Mouse (Mus musculus): Measurements from ENCODE around the gene Pcbp4. TPM values are rescaled to one million over a fixed set of nuclear protein-coding genes. Genes with fewer than 3 reads are reported as not detected.

Pcbp4 gene
- polyA plus RNA-seq, 1 experiment from 2014 or later: 166 TPM

DNA sequence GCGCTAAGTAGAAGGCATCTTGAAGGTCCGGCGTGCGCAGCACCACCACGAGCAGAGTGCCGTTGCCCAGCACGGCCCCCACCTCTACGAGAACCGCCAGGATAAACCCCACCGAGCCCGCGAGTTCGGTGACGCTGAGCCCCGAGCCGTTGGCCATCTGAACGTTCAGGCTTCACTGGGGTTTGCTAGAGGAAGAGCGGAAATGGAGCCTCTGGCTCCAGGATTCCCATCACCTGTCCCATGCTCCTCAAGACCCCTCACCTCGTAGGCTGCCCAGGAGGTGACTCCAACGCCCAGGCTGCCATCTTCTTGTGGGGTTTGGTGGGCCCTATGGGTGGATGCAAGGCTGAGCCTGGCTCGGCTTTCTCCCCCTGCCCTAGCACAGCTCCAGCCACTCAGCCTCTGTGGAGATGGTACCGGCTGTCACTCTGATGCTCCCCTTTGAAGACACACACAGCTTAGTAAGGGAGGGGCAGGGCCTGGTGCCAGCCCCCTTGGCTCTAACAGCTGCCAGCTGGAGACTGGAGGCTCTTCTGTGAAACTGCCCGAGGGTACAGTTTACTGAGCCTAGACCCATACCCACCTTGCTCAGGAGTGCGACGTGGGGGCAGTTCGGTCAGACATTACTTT lies 12.6 kb downstream of the Pcbp4 start, which contains the start of gene Gpr62:
TSS of gene Gpr62 (minus strand) at position 368 of the 630 bp plus-strand sequence.
- ATAC-seq (ENCODE audit: low read depth): peak; percentile 28
- H3K9ac ChIP-seq (replicated peaks; ENCODE audit: low read depth, low read length): peak within 1 kb of the TSS; percentile 77
- H3K4me1 ChIP-seq (ENCODE audit: control insufficient read depth, insufficient read depth, low read length): peaks cover 16% of the 10 kb centered on the region
- peak within 1 kb of the TSS; percentile 50 for H3K4me3 ChIP-seq (ENCODE audit: low read depth, low read length)
- WGBS: 24% methylated on average over 26 of the region's 26 CpGs
- H3K9me3 ChIP-seq (ENCODE audit: control insufficient read depth, low read length): no peaks in the 10 kb centered on the region
- no peaks in the 10 kb centered on the region for H3K27me3 ChIP-seq (ENCODE audit: control insufficient read depth, insufficient read depth, low read length)
- peak within 1 kb of the TSS; percentile 89 for H3K27ac ChIP-seq (ENCODE audit: low read depth, low read length)
- peaks cover 34% of the 10 kb centered on the region for H3K36me3 ChIP-seq (ENCODE audit: control insufficient read depth, insufficient read depth, low read length)
- peak within 1 kb of the TSS; percentile 97 for H3K4me2 ChIP-seq (ENCODE audit: low read depth, low read length)

- Histone ChIP-seq H3K4me2 (ENCODE audit: low read depth, low read length) (no peak overlapping the region), H3K9ac (replicated peaks; ENCODE audit: low read depth, low read length) (no peak overlapping the region), H3K9me3 (ENCODE audit: control insufficient read depth, low read length) (no peaks in the 10 kb centered on the region), H3K27ac (ENCODE audit: low read depth, low read length) (no peak overlapping the region), H3K36me3 (ENCODE audit: control insufficient read depth, insufficient read depth, low read length) (peaks cover 25% of the 10 kb centered on the region), H3K4me1 (ENCODE audit: control insufficient read depth, insufficient read depth, low read length) (peaks cover 16% of the 10 kb centered on the region), H3K4me3 (ENCODE audit: low read depth, low read length) (no peak overlapping the region), H3K27me3 (ENCODE audit: control insufficient read depth, insufficient read depth, low read length) (no peaks in the 10 kb centered on the region)
- WGBS: 92% methylated on average over 6 of the region's 6 CpGs
- no peak for ATAC-seq (ENCODE audit: low read depth)
Observed at GRCm38 (mm10) chr9:106466721-106467120, 13.6 kb downstream of the Pcbp4 start.

DNA sequence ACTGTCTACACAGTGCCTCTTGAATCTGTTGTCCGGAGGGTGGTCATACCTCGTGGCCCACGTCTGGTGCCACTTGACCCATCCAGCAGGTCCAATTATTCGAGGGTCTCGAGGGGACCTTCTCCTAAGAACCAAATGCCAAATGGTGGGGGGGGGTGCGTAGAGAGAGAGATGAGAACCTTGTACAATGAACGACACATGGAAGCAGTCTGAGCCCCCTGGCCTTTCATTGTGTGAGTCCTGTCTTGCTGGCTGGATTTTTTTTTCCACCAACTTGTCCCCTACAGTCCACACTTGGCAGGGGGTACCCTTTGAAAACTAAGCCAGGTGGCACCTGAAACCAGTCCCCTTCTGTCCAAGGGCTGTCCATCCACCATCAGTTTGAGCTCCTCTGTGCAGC lies 14.7 kb downstream of the Pcbp4 start:
- no peak for ATAC-seq (ENCODE audit: low read depth)
- no peaks in the 10 kb centered on the region for H3K27me3 ChIP-seq (ENCODE audit: control insufficient read depth, insufficient read depth, low read length)
- no peak overlapping the region for H3K27ac ChIP-seq (ENCODE audit: low read depth, low read length)
- H3K9ac ChIP-seq (replicated peaks; ENCODE audit: low read depth, low read length): no peak overlapping the region
- peaks cover 16% of the 10 kb centered on the region for H3K36me3 ChIP-seq (ENCODE audit: control insufficient read depth, insufficient read depth, low read length)
- H3K9me3 ChIP-seq (ENCODE audit: control insufficient read depth, low read length): no peaks in the 10 kb centered on the region
- 86% methylated on average over 7 of the region's 7 CpGs for WGBS
- H3K4me2 ChIP-seq (ENCODE audit: low read depth, low read length): no peak overlapping the region
- H3K4me1 ChIP-seq (ENCODE audit: control insufficient read depth, insufficient read depth, low read length): peaks cover 16% of the 10 kb centered on the region
- H3K4me3 ChIP-seq (ENCODE audit: low read depth, low read length): no peak overlapping the region

DNA sequence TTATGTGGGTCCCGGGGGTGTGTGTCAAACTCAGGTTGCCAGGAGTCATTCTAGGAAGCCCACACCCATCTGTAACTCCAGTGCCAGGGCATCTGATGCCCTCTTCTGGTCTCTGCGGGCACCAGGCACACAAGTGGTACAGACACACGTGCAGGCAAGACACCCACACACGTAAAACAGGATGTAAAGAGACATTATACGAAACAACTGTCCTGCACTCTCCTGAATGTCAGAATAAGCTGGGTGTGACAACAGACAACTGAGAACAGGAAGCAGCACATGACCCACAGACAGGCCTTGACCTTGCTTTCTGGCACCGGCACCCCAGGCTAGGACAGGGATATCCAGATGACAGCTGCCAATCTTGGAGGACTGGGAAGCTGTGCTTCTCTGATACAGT lies 16.2 kb downstream of the Pcbp4 start:
- Histone ChIP-seq H3K4me2 (ENCODE audit: low read depth, low read length) (no peak overlapping the region), H3K4me1 (ENCODE audit: control insufficient read depth, insufficient read depth, low read length) (peaks cover 17% of the 10 kb centered on the region), H3K4me3 (ENCODE audit: low read depth, low read length) (no peak overlapping the region), H3K27ac (ENCODE audit: low read depth, low read length) (no peak overlapping the region), H3K36me3 (ENCODE audit: control insufficient read depth, insufficient read depth, low read length) (peaks cover 3% of the 10 kb centered on the region; the same call in 1 of the 2 replicates), H3K9ac (replicated peaks; ENCODE audit: low read depth, low read length) (no peak overlapping the region), H3K27me3 (ENCODE audit: control insufficient read depth, insufficient read depth, low read length) (no peaks in the 10 kb centered on the region), H3K9me3 (ENCODE audit: control insufficient read depth, low read length) (no peaks in the 10 kb centered on the region)
- no peak for ATAC-seq (ENCODE audit: low read depth)
- whole genome bisulfite sequencing: 76% methylated on average over 6 of the region's 6 CpGs

GRCm38 (mm10) chr9:106469776-106470175 lies 16.7 kb downstream of the Pcbp4 start:
- WGBS: 73% methylated on average over 9 of the region's 9 CpGs
- no peaks in the 10 kb centered on the region for H3K27me3 ChIP-seq (ENCODE audit: control insufficient read depth, insufficient read depth, low read length)
- no peaks in the 10 kb centered on the region for H3K9me3 ChIP-seq (ENCODE audit: control insufficient read depth, low read length)
- ATAC-seq (ENCODE audit: low read depth): no peak
- no peak overlapping the region for H3K9ac ChIP-seq (replicated peaks; ENCODE audit: low read depth, low read length)
- H3K36me3 ChIP-seq (ENCODE audit: control insufficient read depth, insufficient read depth, low read length): no peaks in the 10 kb centered on the region
- no peak overlapping the region for H3K4me2 ChIP-seq (ENCODE audit: low read depth, low read length)
- H3K27ac ChIP-seq (ENCODE audit: low read depth, low read length): no peak overlapping the region
- H3K4me1 ChIP-seq (ENCODE audit: control insufficient read depth, insufficient read depth, low read length): peaks cover 13% of the 10 kb centered on the region
- no peak overlapping the region for H3K4me3 ChIP-seq (ENCODE audit: low read depth, low read length)

DNA sequence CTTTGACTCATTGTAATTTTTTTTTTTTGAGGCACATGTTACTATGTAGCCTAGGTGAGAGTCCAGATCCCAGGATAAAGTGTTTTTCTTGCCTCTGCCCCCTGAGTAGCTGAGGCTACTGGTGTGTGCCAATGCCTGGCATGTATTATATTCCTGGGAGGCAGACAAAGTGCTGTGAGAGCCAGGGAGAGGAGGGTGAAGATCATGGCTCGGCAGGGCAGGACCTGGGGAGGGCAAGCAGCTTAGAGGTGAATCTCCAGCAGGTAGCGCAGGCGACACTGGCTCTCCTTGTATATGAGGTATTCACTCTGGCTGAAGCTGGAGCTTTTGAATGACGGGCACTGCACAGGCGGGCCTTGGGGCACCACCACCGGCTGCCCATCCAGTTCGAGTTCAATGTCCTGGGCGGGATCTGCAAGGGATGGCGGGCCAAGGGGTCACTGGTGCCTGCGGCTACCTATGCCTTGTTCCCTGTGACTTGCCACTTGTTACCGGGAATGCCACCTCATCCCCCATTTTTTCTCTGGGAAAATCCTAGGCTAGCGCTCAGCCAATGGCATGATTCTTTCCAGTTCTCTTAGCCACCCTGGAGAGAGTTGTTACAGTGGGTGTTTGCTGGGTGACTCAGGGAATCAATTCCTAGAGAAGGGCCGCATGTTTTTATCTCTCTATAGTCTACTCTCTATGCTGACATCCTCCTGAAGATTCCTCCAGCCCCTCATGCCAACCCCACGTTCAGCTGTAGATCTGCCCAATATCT lies 18.1 kb downstream of the Pcbp4 start:
- Histone ChIP-seq H3K4me2 (ENCODE audit: low read depth, low read length) (no peak overlapping the region), H3K9me3 (ENCODE audit: control insufficient read depth, low read length) (no peaks in the 10 kb centered on the region), H3K36me3 (ENCODE audit: control insufficient read depth, insufficient read depth, low read length) (no peaks in the 10 kb centered on the region), H3K27ac (ENCODE audit: low read depth, low read length) (no peak overlapping the region), H3K27me3 (ENCODE audit: control insufficient read depth, insufficient read depth, low read length) (no peaks in the 10 kb centered on the region), H3K4me1 (ENCODE audit: control insufficient read depth, insufficient read depth, low read length) (peaks cover 3% of the 10 kb centered on the region; the same call in 1 of the 2 replicates), H3K4me3 (ENCODE audit: low read depth, low read length) (no peak overlapping the region), H3K9ac (replicated peaks; ENCODE audit: low read depth, low read length) (no peak overlapping the region)
- no peak for ATAC-seq (ENCODE audit: low read depth)
- WGBS: 72% methylated on average over 14 of the region's 14 CpGs

GRCm38 (mm10) chr9:106471892-106472291 lies 18.8 kb downstream of the Pcbp4 start:
- Histone ChIP-seq H3K4me3 (ENCODE audit: low read depth, low read length) (no peak overlapping the region), H3K27ac (ENCODE audit: low read depth, low read length) (no peak overlapping the region), H3K27me3 (ENCODE audit: control insufficient read depth, insufficient read depth, low read length) (no peaks in the 10 kb centered on the region), H3K9ac (replicated peaks; ENCODE audit: low read depth, low read length) (no peak overlapping the region), H3K36me3 (ENCODE audit: control insufficient read depth, insufficient read depth, low read length) (no peaks in the 10 kb centered on the region), H3K4me2 (ENCODE audit: low read depth, low read length) (no peak overlapping the region), H3K9me3 (ENCODE audit: control insufficient read depth, low read length) (no peaks in the 10 kb centered on the region), H3K4me1 (ENCODE audit: control insufficient read depth, insufficient read depth, low read length) (peaks cover 3% of the 10 kb centered on the region; the same call in 1 of the 2 replicates)
- whole genome bisulfite sequencing: 19% methylated on average over 5 of the region's 5 CpGs
- no peak for ATAC-seq (ENCODE audit: low read depth)

- ATAC-seq (ENCODE audit: low read depth): no peak
- Histone ChIP-seq H3K4me1 (ENCODE audit: control insufficient read depth, insufficient read depth, low read length) (peaks cover 3% of the 10 kb centered on the region; the same call in 1 of the 2 replicates), H3K9ac (replicated peaks; ENCODE audit: low read depth, low read length) (no peak overlapping the region), H3K36me3 (ENCODE audit: control insufficient read depth, insufficient read depth, low read length) (no peaks in the 10 kb centered on the region), H3K27ac (ENCODE audit: low read depth, low read length) (no peak overlapping the region), H3K27me3 (ENCODE audit: control insufficient read depth, insufficient read depth, low read length) (no peaks in the 10 kb centered on the region), H3K9me3 (ENCODE audit: control insufficient read depth, low read length) (no peaks in the 10 kb centered on the region), H3K4me2 (ENCODE audit: low read depth, low read length) (no peak overlapping the region), H3K4me3 (ENCODE audit: low read depth, low read length) (no peak overlapping the region)
- WGBS: 73% methylated on average over 4 of the region's 4 CpGs
Observed at GRCm38 (mm10) chr9:106472321-106472720, 19.2 kb downstream of the Pcbp4 start.

GRCm38 (mm10) chr9:106473081-106473752 lies 20.1 kb downstream of the Pcbp4 start:
- no peaks in the 10 kb centered on the region for H3K27me3 ChIP-seq (ENCODE audit: control insufficient read depth, insufficient read depth, low read length)
- no peak overlapping the region for H3K9ac ChIP-seq (replicated peaks; ENCODE audit: low read depth, low read length)
- H3K9me3 ChIP-seq (ENCODE audit: control insufficient read depth, low read length): no peaks in the 10 kb centered on the region
- H3K4me3 ChIP-seq (ENCODE audit: low read depth, low read length): no peak overlapping the region
- peaks cover 9% of the 10 kb centered on the region for H3K4me1 ChIP-seq (ENCODE audit: control insufficient read depth, insufficient read depth, low read length)
- no peak for ATAC-seq (ENCODE audit: low read depth)
- H3K36me3 ChIP-seq (ENCODE audit: control insufficient read depth, insufficient read depth, low read length): no peaks in the 10 kb centered on the region
- 90% methylated on average over 16 of the region's 16 CpGs for WGBS
- no peak overlapping the region for H3K27ac ChIP-seq (ENCODE audit: low read depth, low read length)
- H3K4me2 ChIP-seq (ENCODE audit: low read depth, low read length): no peak overlapping the region
